Mouse (Mus musculus): ENCODE data around the gene Ctnnb1. TPM values are rescaled to one million over a fixed set of nuclear protein-coding genes. Genes with fewer than 3 reads are reported as not detected.
A peak's percentile ranks its signal among the peaks of the same experiment; 100 is the strongest.

Ctnnb1 gene
- polyA plus RNA-seq, 1 experiment from 2014 or later = 363 TPM

DNA sequence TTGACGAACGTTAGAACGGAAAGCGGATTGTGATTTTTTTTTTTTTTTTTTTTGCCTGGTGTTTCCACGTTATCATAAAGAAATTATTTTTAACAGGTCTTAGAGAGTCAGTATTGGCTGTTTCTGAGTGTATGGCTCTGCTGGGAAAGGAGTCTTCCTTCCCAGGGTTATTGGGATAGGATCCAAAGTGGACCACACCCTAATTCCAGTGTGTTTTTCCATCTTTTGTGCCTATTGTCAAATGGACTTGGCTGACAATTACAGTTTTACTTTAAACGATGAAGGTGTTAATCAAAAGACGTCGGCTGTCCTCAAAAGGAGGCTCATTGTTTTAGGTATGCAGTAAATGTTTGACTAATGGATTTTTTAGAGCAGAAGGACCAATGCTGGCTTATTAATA, 1.8 kb downstream of the Ctnnb1 start:
- peaks cover 4% of the 10 kb centered on the region; the same call in 1 of the 2 replicates for H3K4me1 ChIP-seq (replicated peaks; ENCODE audit: control insufficient read depth, insufficient read depth, low read length)
- no peaks in the 10 kb centered on the region for H3K9me3 ChIP-seq (ENCODE audit: control insufficient read depth)
- no peaks in the 10 kb centered on the region for H3K36me3 ChIP-seq (ENCODE audit: control insufficient read depth, insufficient read depth)
- no peak overlapping the region for H3K4me2 ChIP-seq (replicated peaks; ENCODE audit: low read depth)
- 59% methylated on average over 8 of the region's 8 CpGs for WGBS
- H3K27me3 ChIP-seq (replicated peaks; ENCODE audit: control insufficient read depth, insufficient read depth, low read length) = no peaks in the 10 kb centered on the region
- no peak overlapping the region for H3K27ac ChIP-seq (ENCODE audit: low read depth, low read length)
- TF ChIP-seq CTCF (IDR thresholded peaks at IDR 0.05; ENCODE audit: low read depth) = no peak
- no peak overlapping the region for H3K4me3 ChIP-seq (ENCODE audit: low read depth, low read length)
- no peak for ATAC-seq
- no peak overlapping the region for H3K9ac ChIP-seq (ENCODE audit: low read depth, low read length)

DNA sequence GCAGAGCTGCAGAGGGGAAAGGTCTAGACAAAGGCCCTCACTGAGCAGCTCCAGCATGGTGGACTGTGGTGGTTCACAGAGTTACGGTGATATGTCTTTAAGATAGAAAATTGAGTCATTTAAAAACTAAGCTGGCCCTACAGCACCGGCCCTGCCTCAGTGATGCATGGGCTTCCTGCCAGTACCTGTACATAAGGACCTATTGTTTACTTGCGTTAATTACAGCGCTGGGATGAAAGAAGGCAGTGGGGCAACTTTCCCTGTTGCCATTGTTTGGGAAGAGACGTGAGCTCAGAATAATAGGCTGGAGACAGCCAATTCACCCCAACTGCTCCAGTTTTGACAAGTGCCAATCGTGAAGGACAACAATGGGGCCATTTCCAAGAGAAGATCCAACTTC, 3.4 kb downstream of the Ctnnb1 start:
- Histone ChIP-seq H3K36me3 (ENCODE audit: control insufficient read depth, insufficient read depth) (no peaks in the 10 kb centered on the region; the same call in 1 of the 2 replicates), H3K4me2 (replicated peaks; ENCODE audit: low read depth) (no peak overlapping the region), H3K4me1 (replicated peaks; ENCODE audit: control insufficient read depth, insufficient read depth, low read length) (peaks cover 4% of the 10 kb centered on the region; the same call in 1 of the 2 replicates), H3K9me3 (ENCODE audit: control insufficient read depth) (no peaks in the 10 kb centered on the region), H3K27me3 (replicated peaks; ENCODE audit: control insufficient read depth, insufficient read depth, low read length) (no peaks in the 10 kb centered on the region), H3K4me3 (ENCODE audit: low read depth, low read length) (no peak overlapping the region), H3K27ac (ENCODE audit: low read depth, low read length) (no peak overlapping the region), H3K9ac (ENCODE audit: low read depth, low read length) (no peak overlapping the region)
- TF ChIP-seq CTCF (IDR thresholded peaks at IDR 0.05; ENCODE audit: low read depth) = no peak
- no peak for ATAC-seq
- WGBS = 69% methylated on average over 6 of the region's 6 CpGs

DNA sequence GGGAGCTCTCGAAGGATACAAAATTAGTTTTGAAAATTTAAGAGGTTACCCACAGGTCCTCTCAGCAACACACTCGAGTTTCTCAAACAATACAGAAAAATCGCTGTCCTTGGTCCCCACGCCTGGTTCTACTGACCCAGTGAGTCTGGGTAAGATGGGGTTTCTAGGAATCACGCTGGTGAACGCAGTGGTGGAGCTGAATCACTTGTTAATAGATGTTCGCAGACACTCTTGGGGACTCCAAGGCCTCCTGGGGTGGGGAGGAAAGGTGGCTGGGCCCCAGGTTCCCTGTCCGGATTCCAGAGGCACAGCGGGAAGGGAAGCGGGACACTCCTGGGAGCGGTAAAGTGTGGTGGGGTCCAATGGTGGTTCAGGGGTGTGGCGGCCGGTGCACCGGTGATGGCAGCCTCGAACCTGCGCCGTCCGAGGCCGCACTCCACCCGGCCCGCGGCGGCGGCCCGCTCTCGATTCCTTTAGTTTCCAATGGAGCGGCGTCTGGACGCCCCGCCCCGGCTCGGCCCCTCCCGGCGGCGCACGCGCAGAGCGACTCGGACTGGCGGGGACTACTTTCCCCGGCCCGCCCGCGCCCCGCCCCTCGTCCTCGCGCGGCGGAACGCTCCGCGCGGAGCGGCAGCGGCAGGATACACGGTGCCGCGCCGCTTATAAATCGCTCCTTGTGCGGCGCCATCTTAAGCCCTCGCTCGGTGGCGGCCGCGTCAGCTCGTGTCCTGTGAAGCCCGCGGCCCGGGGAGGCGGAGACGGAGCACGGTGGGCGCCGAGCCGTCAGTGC, 4.0 kb downstream of the Ctnnb1 start:
- peak overlapping the region; percentile 78; the same call in 1 of the 2 replicates for H3K4me2 ChIP-seq (replicated peaks; ENCODE audit: low read depth)
- peak overlapping the region; percentile 99 for H3K9ac ChIP-seq (ENCODE audit: low read depth, low read length)
- no peaks in the 10 kb centered on the region; the same call in none of the 2 replicates for H3K36me3 ChIP-seq (ENCODE audit: control insufficient read depth, insufficient read depth)
- no peaks in the 10 kb centered on the region for H3K27me3 ChIP-seq (replicated peaks; ENCODE audit: control insufficient read depth, insufficient read depth, low read length)
- peak overlapping the region; percentile 97 for H3K27ac ChIP-seq (ENCODE audit: low read depth, low read length)
- H3K4me3 ChIP-seq (ENCODE audit: low read depth, low read length) = peak overlapping the region; percentile 91
- no peaks in the 10 kb centered on the region for H3K9me3 ChIP-seq (ENCODE audit: control insufficient read depth)
- ATAC-seq = peak; percentile 90
- TF ChIP-seq CTCF (IDR thresholded peaks at IDR 0.05; ENCODE audit: low read depth) = no peak
- WGBS = 5% methylated on average over 77 of the region's 78 CpGs
- H3K4me1 ChIP-seq (replicated peaks; ENCODE audit: control insufficient read depth, insufficient read depth, low read length) = peaks cover 10% of the 10 kb centered on the region; the same call in 1 of the 2 replicates

DNA sequence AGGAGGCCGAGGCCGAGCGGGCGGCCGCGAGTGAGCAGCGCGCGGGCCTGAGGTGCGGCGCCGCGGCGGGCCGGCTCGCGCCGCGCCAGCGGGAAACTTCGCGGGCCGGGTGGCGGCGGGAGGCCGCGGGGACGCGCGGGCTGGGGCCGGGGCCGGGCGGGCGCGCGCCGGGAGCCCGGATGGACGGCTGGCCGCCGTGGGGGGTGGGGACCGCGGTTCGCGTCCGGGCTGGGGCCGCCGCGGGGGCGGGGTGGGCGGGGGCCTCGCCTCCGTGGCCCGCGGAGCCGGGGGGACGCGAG, 4.5 kb downstream of the Ctnnb1 start:
- peak overlapping the region; percentile 78 for H3K4me2 ChIP-seq (replicated peaks; ENCODE audit: low read depth)
- H3K27ac ChIP-seq (ENCODE audit: low read depth, low read length) = peak overlapping the region; percentile 97
- peak overlapping the region; percentile 91 for H3K4me3 ChIP-seq (ENCODE audit: low read depth, low read length)
- no peak for TF ChIP-seq CTCF (IDR thresholded peaks at IDR 0.05; ENCODE audit: low read depth)
- peaks cover 12% of the 10 kb centered on the region; the same call in 1 of the 2 replicates for H3K4me1 ChIP-seq (replicated peaks; ENCODE audit: control insufficient read depth, insufficient read depth, low read length)
- peak; percentile 71 for ATAC-seq
- peaks cover 3% of the 10 kb centered on the region for H3K36me3 ChIP-seq (ENCODE audit: control insufficient read depth, insufficient read depth)
- peak overlapping the region; percentile 99 for H3K9ac ChIP-seq (ENCODE audit: low read depth, low read length)
- WGBS = 2% methylated on average over 30 of the region's 58 CpGs
- H3K27me3 ChIP-seq (replicated peaks; ENCODE audit: control insufficient read depth, insufficient read depth, low read length) = no peaks in the 10 kb centered on the region
- no peaks in the 10 kb centered on the region for H3K9me3 ChIP-seq (ENCODE audit: control insufficient read depth)

DNA sequence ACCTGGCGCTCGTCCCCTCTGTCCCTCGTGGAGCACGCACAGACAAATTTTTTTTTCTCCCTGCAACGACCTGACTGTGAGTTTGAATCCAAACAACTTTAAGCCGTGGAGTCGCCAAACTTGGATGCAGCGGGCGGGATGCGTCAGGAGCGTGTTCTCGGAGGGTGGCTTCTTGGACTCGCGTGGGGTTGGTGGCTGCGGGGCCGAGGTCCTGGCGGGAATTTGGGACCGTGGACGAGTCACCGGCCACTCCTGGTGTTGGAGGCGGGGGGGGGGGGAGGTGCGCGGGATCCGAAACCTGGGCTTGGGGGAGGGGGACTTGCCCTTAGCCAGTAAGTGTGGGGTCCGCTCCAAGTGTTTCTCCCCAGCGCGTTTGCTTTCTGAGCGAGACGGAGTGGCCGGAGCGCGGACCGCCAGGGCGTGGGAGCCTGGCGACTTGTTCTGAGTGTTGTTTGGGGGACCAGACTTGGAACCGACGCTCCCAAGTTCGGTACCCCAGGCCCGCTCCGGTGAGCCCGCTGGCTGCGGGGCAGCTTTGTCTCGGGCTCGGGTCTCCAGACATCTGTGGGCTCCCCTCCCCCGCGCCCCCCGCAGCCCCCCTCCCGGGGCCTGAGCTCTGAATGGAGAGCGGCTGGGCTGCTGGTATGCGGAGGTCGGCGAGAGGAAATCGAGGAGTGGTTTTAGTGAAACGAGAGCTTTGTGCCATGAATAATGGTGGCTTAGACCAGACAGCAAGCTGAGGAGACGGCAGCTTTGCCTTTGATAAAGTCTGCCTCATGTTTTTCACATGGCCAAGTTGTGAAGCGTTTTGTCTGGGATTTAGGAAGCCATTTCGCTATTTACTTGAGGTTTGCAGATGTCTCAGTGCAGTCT, 5.1 kb downstream of the Ctnnb1 start:
- Histone ChIP-seq H3K27me3 (replicated peaks; ENCODE audit: control insufficient read depth, insufficient read depth, low read length) (no peaks in the 10 kb centered on the region), H3K36me3 (ENCODE audit: control insufficient read depth, insufficient read depth) (peaks cover 3% of the 10 kb centered on the region), H3K4me3 (ENCODE audit: low read depth, low read length) (peak overlapping the region; percentile 91), H3K9me3 (ENCODE audit: control insufficient read depth) (no peaks in the 10 kb centered on the region), H3K4me1 (replicated peaks; ENCODE audit: control insufficient read depth, insufficient read depth, low read length) (peaks cover 12% of the 10 kb centered on the region; the same call in 1 of the 2 replicates), H3K4me2 (replicated peaks; ENCODE audit: low read depth) (peak overlapping the region; percentile 78), H3K27ac (ENCODE audit: low read depth, low read length) (peak overlapping the region; percentile 97), H3K9ac (ENCODE audit: low read depth, low read length) (peak overlapping the region; percentile 99)
- ATAC-seq = 0 out of 2 replicates have a peak, but pooled peaks have one; percentile 2
- whole genome bisulfite sequencing = under 1% methylated on average over 52 of the region's 57 CpGs
- TF ChIP-seq CTCF (IDR thresholded peaks at IDR 0.05; ENCODE audit: low read depth) = no peak

Data from intestine, postnatal 0 days (tissue).